Mouse (Mus musculus) heart, adult 2 months (tissue): ENCODE measurements around the gene Ezr. TPM values are rescaled to one million over a fixed set of nuclear protein-coding genes. Genes with fewer than 3 reads are reported as not detected.
A peak's percentile ranks its signal among the peaks of the same experiment; 100 is the strongest.

Source experiments
- DNase-seq, 2 experiments: peaks; one replicate each; pipeline ENCODE4 v3.0.0; 2021
- H3K27ac ChIP-seq: fragments of 200-600 bp; 2 replicates; pipeline ENCODE4 v1.8.1; 2022
- H3K27me3 ChIP-seq: fragments of 200-500 bp; 2 replicates; pipeline ENCODE4 v1.6.1; 2012; ENCODE audit warnings: mild to moderate bottlenecking, low read length, inconsistent platforms, mixed read lengths; ENCODE audit not compliant: control insufficient read depth, insufficient read depth
- H3K36me3 ChIP-seq: fragments of 200-500 bp; 2 replicates; pipeline ENCODE4 v1.6.1; 2012; ENCODE audit warnings: low read length, inconsistent platforms; ENCODE audit not compliant: control insufficient read depth, insufficient read depth
- H3K4me1 ChIP-seq: fragments of 200-500 bp; 2 replicates; pipeline ENCODE4 v1.6.1; 2011; ENCODE audit warnings: low read length; ENCODE audit not compliant: control insufficient read depth, insufficient read depth
- H3K4me3 ChIP-seq: fragments of 200-600 bp; 2 replicates; pipeline ENCODE4 v1.8.1; 2022
- H3K79me2 ChIP-seq: fragments of 200-500 bp; replicated peaks from 2 replicates; pipeline ENCODE4 v1.6.1; 2012; ENCODE audit warnings: mild to moderate bottlenecking, inconsistent platforms, low read length, moderate library complexity, mixed read lengths; ENCODE audit not compliant: control insufficient read depth, insufficient read depth
- H3K9ac ChIP-seq: fragments of 200-500 bp; 2 replicates; pipeline ENCODE4 v1.6.1; 2012; ENCODE audit warnings: low read depth, mild to moderate bottlenecking, control low read depth, inconsistent platforms, low read length, mixed read lengths
- CTCF ChIP-seq: fragments of 200-600 bp; IDR thresholded peaks from 2 replicates; pipeline ENCODE4 v1.8.1; 2022; ENCODE audit warnings: antibody characterized with exemption, mild to moderate bottlenecking, moderate library complexity
- EP300 ChIP-seq: fragments of 200-500 bp; IDR thresholded peaks from 2 replicates; pipeline ENCODE4 v1.6.1; 2011; ENCODE audit warnings: low read depth, low read length, control low read depth; ENCODE audit not compliant: insufficient read depth
- POLR2A ChIP-seq: fragments of 200-500 bp; IDR thresholded peaks from 2 replicates; pipeline ENCODE4 v1.6.1; 2011; ENCODE audit warnings: mild to moderate bottlenecking, low read depth, low read length, control low read depth; ENCODE audit not compliant: insufficient read depth
- WGBS: fragments of 180-500 bp; shearing (Covaris S2); methylation state at CpG from one replicate; pipeline ENCODE4 v1.1.7; 2018; 5-methylcytosine and 5-hydroxymethylcytosine counted together
- intact Hi-C: fragments of 180-260 bp; cut with DNase I; formaldehyde crosslinking; loops from one replicate; pipeline ENCODE4 v1.15.1; 2025
- polyA plus RNA-seq: library from polyadenylated mRNA; depleted of rRNA; stranded (reverse); fragments of >200 nt; gene quantifications from 2 replicates; pipeline ENCODE4 v1.2.3, GENCODE M21; 2012
- total RNA-seq, 2 experiments: library from RNA; stranded (reverse); gene quantifications; 2 replicates each; pipeline ENCODE4 v1.2.3; 2021

Ezr gene
- total and polyA plus RNA-seq, 3 experiments, result 24.2 to 35.7 (median 33.4) TPM

DNA sequence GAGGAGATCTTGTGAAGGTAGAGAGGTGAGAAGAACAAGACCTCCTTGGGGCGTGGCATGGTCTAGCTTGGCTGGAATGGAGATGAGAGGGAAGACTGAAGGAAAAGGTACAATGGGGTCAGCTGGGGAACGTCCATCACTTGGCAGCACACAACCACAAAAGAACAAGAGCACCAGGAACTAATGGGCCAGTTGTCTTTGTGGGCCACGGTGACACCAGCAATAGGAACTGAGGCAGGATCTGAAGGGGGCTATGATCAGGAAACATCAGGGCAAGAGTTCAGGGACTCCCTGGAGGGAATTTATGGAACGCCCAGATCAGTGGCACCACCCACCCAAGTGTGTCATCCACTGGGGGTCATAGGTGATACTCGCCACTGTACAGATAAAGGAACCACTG, 34.2 kb upstream of the Ezr start:
- no peak for TF ChIP-seq POLR2A
- TF ChIP-seq EP300, result no peak
- no peak for TF ChIP-seq CTCF

GRCm38 (mm10) chr17:6816151-6816550, 33.6 kb upstream of the Ezr start:
- H3K27me3 ChIP-seq, result no peaks in the 10 kb centered on the region
- TF ChIP-seq CTCF (no peak), POLR2A (no peak), EP300 (no peak)
- H3K36me3 ChIP-seq, result no peaks in the 10 kb centered on the region
- peak in 1 of 2 experiments; percentile 25 for DNase-seq
- no peak overlapping the region for H3K27ac ChIP-seq
- intact Hi-C loops, result no loop called here
- no peak overlapping the region for H3K4me3 ChIP-seq
- no peak overlapping the region for H3K9ac ChIP-seq
- H3K79me2 ChIP-seq, result no peaks in the 10 kb centered on the region
- 24% methylated on average over 1 of the region's 1 CpGs for WGBS
- H3K4me1 ChIP-seq, result no peaks in the 10 kb centered on the region

More for the DNA sequence above, 34.2 kb upstream of the Ezr start:
- H3K36me3 ChIP-seq, result no peaks in the 10 kb centered on the region
- 76% methylated on average over 5 of the region's 5 CpGs for WGBS
- H3K4me1 ChIP-seq, result no peaks in the 10 kb centered on the region
- no peaks in the 10 kb centered on the region for H3K79me2 ChIP-seq
- H3K27ac ChIP-seq, result no peak overlapping the region
- no peak for DNase-seq
- intact Hi-C loops, result no loop called here
- H3K27me3 ChIP-seq, result no peaks in the 10 kb centered on the region
- H3K4me3 ChIP-seq, result no peak overlapping the region
- H3K9ac ChIP-seq, result no peak overlapping the region

- Histone ChIP-seq H3K4me3 (no peak overlapping the region), H3K27ac (no peak overlapping the region), H3K4me1 (no peaks in the 10 kb centered on the region), H3K36me3 (no peaks in the 10 kb centered on the region), H3K27me3 (no peaks in the 10 kb centered on the region), H3K9ac (no peak overlapping the region), H3K79me2 (no peaks in the 10 kb centered on the region)
- DNase-seq, result no peak
- TF ChIP-seq POLR2A, result no peak
- no peak for TF ChIP-seq CTCF
- no peak for TF ChIP-seq EP300
- 33% methylated on average over 4 of the region's 4 CpGs for WGBS
- intact Hi-C loops, result no loop called here
Measured at GRCm38 (mm10) chr17:6814656-6815055, 32.1 kb upstream of the Ezr start.

GRCm38 (mm10) chr17:6812851-6813191, 30.2 kb upstream of the Ezr start:
- Histone ChIP-seq H3K36me3 (no peaks in the 10 kb centered on the region), H3K4me3 (no peak overlapping the region), H3K79me2 (no peaks in the 10 kb centered on the region), H3K9ac (no peak overlapping the region), H3K27me3 (no peaks in the 10 kb centered on the region), H3K4me1 (no peaks in the 10 kb centered on the region), H3K27ac (no peak overlapping the region)
- TF ChIP-seq EP300, result no peak
- TF ChIP-seq CTCF, result no peak
- TF ChIP-seq POLR2A, result no peak
- intact Hi-C loops, result no loop called here
- no peak for DNase-seq
- WGBS, result 40% methylated on average over 3 of the region's 3 CpGs

- Histone ChIP-seq H3K9ac (no peak overlapping the region), H3K36me3 (no peaks in the 10 kb centered on the region), H3K27me3 (no peaks in the 10 kb centered on the region), H3K27ac (no peak overlapping the region), H3K4me3 (no peak overlapping the region), H3K79me2 (no peaks in the 10 kb centered on the region), H3K4me1 (no peaks in the 10 kb centered on the region)
- TF ChIP-seq POLR2A (no peak), CTCF (no peak), EP300 (no peak)
- WGBS, result 60% methylated on average over 7 of the region's 7 CpGs
- intact Hi-C loops, result no loop called here
- no peak for DNase-seq
Measured at GRCm38 (mm10) chr17:6811931-6812850, 29.6 kb upstream of the Ezr start.

- no peaks in the 10 kb centered on the region for H3K79me2 ChIP-seq
- no peak overlapping the region for H3K4me3 ChIP-seq
- H3K27ac ChIP-seq, result no peak overlapping the region
- intact Hi-C loops, result no loop called here
- WGBS, result 85% methylated on average over 3 of the region's 3 CpGs
- H3K27me3 ChIP-seq, result no peaks in the 10 kb centered on the region
- H3K9ac ChIP-seq, result no peak overlapping the region
- no peaks in the 10 kb centered on the region for H3K36me3 ChIP-seq
- no peaks in the 10 kb centered on the region for H3K4me1 ChIP-seq
- DNase-seq, result no peak
- TF ChIP-seq CTCF (no peak), EP300 (no peak), POLR2A (no peak)
Measured at GRCm38 (mm10) chr17:6809331-6809730, 26.7 kb upstream of the Ezr start.
